Mouse (Mus musculus): ENCODE data around the gene Fam186a. TPM values are rescaled to one million over a fixed set of nuclear protein-coding genes. Genes with fewer than 3 reads are reported as not detected.
A peak's percentile ranks its signal among the peaks of the same experiment; 100 is the strongest.
"Not testable (repeated sequence)": the region's sequence is repeated elsewhere in the genome, so short reads cannot be mapped to it uniquely, and the experiment has no call there.

The Fam186a gene
- polyA plus RNA-seq, 1 experiment from 2014 or later = not detected

DNA sequence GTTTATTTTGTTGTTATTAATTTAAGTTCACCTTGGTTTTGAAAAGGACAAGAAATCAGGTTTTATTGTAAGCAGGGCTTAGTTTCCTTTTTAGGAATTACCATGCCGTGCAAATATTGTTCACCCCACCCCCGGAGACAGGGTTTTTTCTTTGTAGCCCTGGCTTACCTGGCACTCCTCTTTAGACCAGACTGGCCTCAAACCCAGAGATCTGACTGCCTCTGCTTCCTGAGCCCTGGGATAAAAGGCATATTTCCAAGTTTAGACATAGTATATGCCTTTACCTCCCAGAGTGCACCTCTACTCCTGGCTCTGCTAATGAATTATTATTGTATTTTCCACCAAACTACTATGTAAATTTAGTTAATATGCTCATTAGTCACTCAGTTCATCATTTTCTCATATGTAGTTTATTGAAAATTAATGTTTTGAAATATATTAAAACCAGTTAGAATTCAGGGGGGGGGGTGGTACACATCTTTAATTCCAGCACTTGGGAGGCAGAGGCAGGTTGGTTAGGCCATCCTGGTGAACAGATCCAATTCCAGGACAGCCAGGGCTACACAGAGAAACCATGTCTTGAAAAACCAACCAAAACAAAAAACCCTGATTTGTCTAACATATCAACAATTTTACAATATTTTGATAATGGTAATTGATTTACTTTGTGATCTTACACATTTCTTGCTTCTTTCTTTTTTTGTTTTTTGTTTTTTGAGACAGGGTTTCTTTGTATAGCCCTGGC is 7.8 kb upstream of the Fam186a start:
- no peaks in the 10 kb centered on the region for H3K27me3 ChIP-seq (ENCODE audit: control insufficient read depth, insufficient read depth, low read depth, low read length)
- no peak for ATAC-seq
- peaks cover 6% of the 10 kb centered on the region for H3K4me1 ChIP-seq (ENCODE audit: control insufficient read depth, insufficient read depth, low read length)
- no peak overlapping the region for H3K27ac ChIP-seq (ENCODE audit: low read length)
- H3K9ac ChIP-seq (ENCODE audit: low read depth, low read length) = no peak overlapping the region
- no peaks in the 10 kb centered on the region for H3K9me3 ChIP-seq (replicated peaks; ENCODE audit: control insufficient read depth, low read length, poor library complexity, severe bottlenecking)
- 68% methylated on average over 2 of the region's 2 CpGs for WGBS
- no peak overlapping the region for H3K4me3 ChIP-seq (ENCODE audit: low read depth, low read length)
- no peaks in the 10 kb centered on the region for H3K36me3 ChIP-seq (ENCODE audit: control insufficient read depth, insufficient read depth, low read length)
- no peak overlapping the region for H3K4me2 ChIP-seq (ENCODE audit: low read length)

DNA sequence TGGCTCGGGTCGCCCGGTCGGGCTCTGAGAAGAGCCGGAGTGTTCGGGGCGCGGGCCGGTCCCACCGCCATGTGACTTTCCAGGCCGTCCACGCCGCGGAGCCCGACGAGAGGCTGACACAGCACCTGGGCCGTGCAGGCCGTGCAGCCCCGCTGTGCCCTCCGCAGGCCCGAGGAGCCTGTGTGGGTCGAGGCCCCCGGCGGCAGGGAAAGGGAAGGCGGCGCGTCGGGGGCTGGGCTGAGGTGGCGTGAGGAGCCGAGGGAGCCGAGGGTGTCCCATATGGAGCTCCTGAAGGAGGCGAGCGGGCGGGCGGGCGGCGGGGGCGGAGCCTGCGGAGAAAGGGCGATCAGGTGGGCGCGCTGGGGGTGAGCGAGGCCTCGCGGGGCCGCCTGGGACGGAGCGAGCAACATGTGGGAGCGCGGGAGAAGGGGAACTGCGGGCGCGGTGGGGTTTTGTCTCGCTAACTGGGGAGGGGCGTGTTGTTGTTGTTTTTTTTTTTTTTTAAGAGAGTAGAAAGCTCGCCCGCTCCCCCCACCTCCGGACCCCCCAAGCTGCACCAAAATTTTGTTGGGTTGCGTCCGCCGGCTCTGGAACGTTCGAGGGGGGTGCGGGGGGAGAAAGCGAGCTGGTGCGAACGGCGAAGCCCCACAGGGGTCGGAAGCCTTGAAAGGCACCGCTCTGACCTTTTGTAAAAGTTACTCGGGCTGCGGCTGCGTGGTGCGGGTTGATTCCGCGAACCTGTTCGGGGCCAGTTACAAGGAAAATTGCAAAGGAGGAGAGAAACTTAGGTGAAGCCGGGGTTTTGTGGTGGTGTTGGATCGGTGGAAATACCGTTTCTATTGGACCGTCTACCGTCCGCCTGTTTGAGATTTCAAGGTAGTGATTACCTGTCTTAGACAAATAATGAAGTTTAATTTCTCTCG is 6.4 kb upstream of the Fam186a start:
- Histone ChIP-seq H3K4me3 (ENCODE audit: low read depth, low read length) (peak overlapping the region; percentile 63), H3K27ac (ENCODE audit: low read length) (peak overlapping the region; percentile 95), H3K36me3 (ENCODE audit: control insufficient read depth, insufficient read depth, low read length) (no peaks in the 10 kb centered on the region), H3K27me3 (ENCODE audit: control insufficient read depth, insufficient read depth, low read depth, low read length) (no peaks in the 10 kb centered on the region), H3K9me3 (replicated peaks; ENCODE audit: control insufficient read depth, low read length, poor library complexity, severe bottlenecking) (no peaks in the 10 kb centered on the region), H3K4me1 (ENCODE audit: control insufficient read depth, insufficient read depth, low read length) (peaks cover 6% of the 10 kb centered on the region), H3K9ac (ENCODE audit: low read depth, low read length) (peak overlapping the region; percentile 73), H3K4me2 (ENCODE audit: low read length) (peak overlapping the region; percentile 92)
- peak; percentile 87 for ATAC-seq
- WGBS = under 1% methylated on average over 75 of the region's 84 CpGs

DNA sequence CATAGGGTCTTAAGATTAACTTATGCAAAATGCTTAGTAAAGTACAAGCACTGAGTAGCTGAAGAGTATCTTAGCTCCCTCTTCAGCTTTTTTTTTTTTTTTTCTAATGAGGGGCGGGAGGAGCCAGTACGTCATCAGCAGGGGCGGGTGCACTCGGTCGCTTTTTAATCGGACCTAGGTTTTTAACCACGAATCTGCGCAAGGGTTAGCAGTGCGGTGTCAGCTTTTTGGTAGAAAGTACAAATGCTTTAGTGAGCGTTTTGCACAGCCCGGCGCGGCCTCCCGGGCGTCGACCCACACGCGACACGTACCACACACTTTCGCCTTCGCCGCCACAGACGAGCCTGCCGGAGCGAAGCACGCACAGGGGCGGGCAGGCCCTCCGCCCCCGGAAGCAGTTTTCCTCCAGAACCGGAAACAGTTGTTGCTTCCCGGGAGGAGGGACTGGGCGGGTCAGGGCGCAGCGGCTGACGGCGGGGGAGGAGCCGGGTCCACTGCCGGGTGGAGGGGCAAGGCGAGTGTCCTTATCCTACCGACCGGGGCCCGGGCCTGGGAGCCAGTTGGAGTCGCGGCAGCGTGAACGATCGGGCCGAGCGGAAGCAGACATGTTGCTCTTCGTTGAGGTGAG is 5.6 kb upstream of the Fam186a start:
- H3K27ac ChIP-seq (ENCODE audit: low read length) = peak overlapping the region; percentile 95
- H3K9ac ChIP-seq (ENCODE audit: low read depth, low read length) = peak overlapping the region; percentile 73
- H3K4me3 ChIP-seq (ENCODE audit: low read depth, low read length) = peak overlapping the region; percentile 63
- peak overlapping the region; percentile 92 for H3K4me2 ChIP-seq (ENCODE audit: low read length)
- under 1% methylated on average over 50 of the region's 50 CpGs for WGBS
- H3K9me3 ChIP-seq (replicated peaks; ENCODE audit: control insufficient read depth, low read length, poor library complexity, severe bottlenecking) = no peaks in the 10 kb centered on the region
- no peaks in the 10 kb centered on the region for H3K27me3 ChIP-seq (ENCODE audit: control insufficient read depth, insufficient read depth, low read depth, low read length)
- peaks cover 6% of the 10 kb centered on the region for H3K4me1 ChIP-seq (ENCODE audit: control insufficient read depth, insufficient read depth, low read length)
- H3K36me3 ChIP-seq (ENCODE audit: control insufficient read depth, insufficient read depth, low read length) = no peaks in the 10 kb centered on the region
- ATAC-seq = peak; percentile 98

DNA sequence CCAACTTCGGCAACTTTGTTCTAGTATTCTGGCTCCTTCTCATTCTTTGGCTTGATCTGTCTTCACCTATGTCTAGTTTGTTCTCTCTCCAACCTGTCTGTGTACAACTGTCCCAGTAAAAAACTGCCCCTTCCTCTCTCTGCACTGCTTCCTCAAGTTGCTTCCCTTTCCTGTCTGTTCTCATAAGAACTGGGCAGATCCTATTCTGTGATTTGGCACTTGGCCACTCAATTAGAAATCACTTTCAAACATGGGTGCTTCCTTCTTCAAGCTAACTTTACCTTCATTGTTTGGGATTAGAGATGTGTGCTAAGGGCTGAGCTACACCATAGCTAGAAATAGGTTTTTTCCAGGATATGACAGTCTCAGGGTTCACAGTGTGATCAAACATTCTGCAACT is 3.7 kb upstream of the Fam186a start:
- peaks cover 4% of the 10 kb centered on the region for H3K4me1 ChIP-seq (ENCODE audit: control insufficient read depth, insufficient read depth, low read length)
- no peak for ATAC-seq
- no peaks in the 10 kb centered on the region for H3K27me3 ChIP-seq (ENCODE audit: control insufficient read depth, insufficient read depth, low read depth, low read length)
- no peaks in the 10 kb centered on the region for H3K9me3 ChIP-seq (replicated peaks; ENCODE audit: control insufficient read depth, low read length, poor library complexity, severe bottlenecking)
- H3K4me2 ChIP-seq (ENCODE audit: low read length) = no peak overlapping the region
- 89% methylated on average over 1 of the region's 1 CpGs for WGBS
- no peaks in the 10 kb centered on the region for H3K36me3 ChIP-seq (ENCODE audit: control insufficient read depth, insufficient read depth, low read length)
- H3K9ac ChIP-seq (ENCODE audit: low read depth, low read length) = no peak overlapping the region
- no peak overlapping the region for H3K4me3 ChIP-seq (ENCODE audit: low read depth, low read length)
- no peak overlapping the region for H3K27ac ChIP-seq (ENCODE audit: low read length)

DNA sequence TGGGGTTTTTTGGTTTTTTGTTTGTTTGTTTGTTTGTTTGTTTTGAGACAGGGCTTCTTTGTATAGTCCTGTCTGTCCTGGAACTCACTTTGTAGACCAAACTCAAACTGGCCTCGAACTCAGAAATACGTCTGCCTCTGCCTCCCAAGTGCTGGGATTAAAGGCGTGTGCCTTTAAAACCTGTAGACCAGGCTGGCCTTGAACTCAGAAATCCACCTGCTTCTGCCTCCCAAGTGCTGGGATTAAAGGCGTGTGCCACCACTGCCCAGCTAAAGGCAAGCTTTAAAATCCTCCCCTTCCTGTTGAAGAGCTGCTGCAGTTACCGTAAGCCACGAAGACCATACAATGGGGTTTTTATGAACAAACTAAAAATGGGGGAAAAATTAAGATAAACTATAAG is 2.9 kb upstream of the Fam186a start, which contains the start of gene Larp4:
TSS of gene Larp4 (plus strand) at position 301 of the 400 bp plus-strand sequence.
- not testable (repeated sequence) for H3K27ac ChIP-seq (ENCODE audit: low read length); H3K36me3 ChIP-seq (ENCODE audit: control insufficient read depth, insufficient read depth, low read length); H3K4me1 ChIP-seq (ENCODE audit: control insufficient read depth, insufficient read depth, low read length); H3K9ac ChIP-seq (ENCODE audit: low read depth, low read length); H3K4me2 ChIP-seq (ENCODE audit: low read length); H3K9me3 ChIP-seq (replicated peaks; ENCODE audit: control insufficient read depth, low read length, poor library complexity, severe bottlenecking); ATAC-seq; H3K27me3 ChIP-seq (ENCODE audit: control insufficient read depth, insufficient read depth, low read depth, low read length); H3K4me3 ChIP-seq (ENCODE audit: low read depth, low read length)
- WGBS = 90% methylated on average over 6 of the region's 6 CpGs

DNA sequence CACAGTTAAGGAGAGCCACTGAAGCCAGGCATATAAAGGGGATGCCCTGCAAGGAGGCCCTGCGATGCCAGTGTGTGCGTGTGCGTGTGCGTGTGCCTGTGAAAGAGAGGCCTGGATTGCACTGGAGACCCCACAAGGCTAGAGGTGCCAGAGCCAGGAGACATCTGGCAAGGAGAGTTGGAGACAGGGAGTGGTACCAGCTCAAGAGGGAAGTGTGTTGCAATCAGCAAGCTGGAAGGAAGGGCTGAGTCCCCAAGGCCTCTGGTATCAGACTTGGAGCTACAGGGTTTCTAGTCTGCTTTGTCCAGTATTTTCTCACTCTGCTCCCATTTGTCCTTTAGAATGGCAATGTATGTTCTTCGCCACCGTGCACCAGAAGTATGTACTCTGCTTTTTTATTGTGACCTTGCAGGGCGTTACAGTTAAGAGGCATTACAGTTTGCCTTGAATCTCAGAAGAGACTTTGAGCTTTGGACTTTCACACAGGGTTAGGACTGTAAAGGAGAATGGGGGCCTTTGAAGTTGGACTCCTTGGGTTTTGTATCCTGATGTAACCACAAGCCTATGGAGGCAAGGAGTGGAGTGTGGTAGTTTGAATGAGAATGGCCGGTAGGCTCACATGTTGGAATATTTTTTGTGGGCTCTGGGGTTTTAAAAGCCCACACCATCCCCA is 1.6 kb downstream of the Fam186a start:
- Histone ChIP-seq H3K36me3 (ENCODE audit: control insufficient read depth, insufficient read depth, low read length) (no peaks in the 10 kb centered on the region), H3K4me1 (ENCODE audit: control insufficient read depth, insufficient read depth, low read length) (no peaks in the 10 kb centered on the region), H3K4me3 (ENCODE audit: low read depth, low read length) (no peak overlapping the region), H3K9ac (ENCODE audit: low read depth, low read length) (no peak overlapping the region), H3K9me3 (replicated peaks; ENCODE audit: control insufficient read depth, low read length, poor library complexity, severe bottlenecking) (no peaks in the 10 kb centered on the region), H3K27ac (ENCODE audit: low read length) (no peak overlapping the region), H3K27me3 (ENCODE audit: control insufficient read depth, insufficient read depth, low read depth, low read length) (no peaks in the 10 kb centered on the region), H3K4me2 (ENCODE audit: low read length) (no peak overlapping the region)
- WGBS = 91% methylated on average over 8 of the region's 8 CpGs
- ATAC-seq = no peak

DNA sequence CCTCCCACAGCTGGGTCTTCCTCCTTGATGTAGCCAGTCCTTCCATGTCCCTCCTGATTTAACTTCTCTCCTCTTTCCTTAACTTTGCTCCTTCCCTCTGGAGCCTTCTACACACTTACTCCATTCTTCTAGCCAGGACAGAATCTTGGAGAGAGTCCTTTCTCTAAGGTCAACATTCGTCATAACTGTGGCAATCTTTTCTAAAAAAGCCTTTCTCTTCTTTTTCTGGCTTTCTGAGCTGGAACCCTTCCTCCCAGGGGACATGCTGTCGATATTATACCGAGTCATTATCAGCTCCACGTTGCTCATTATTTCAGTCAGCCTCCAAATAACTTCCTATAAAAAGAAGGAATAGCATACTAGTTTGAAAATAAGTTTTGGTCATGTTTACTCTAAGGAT is 11.5 kb downstream of the Fam186a start:
- H3K4me3 ChIP-seq (ENCODE audit: low read depth, low read length) = no peak overlapping the region
- ATAC-seq = no peak
- no peaks in the 10 kb centered on the region for H3K27me3 ChIP-seq (ENCODE audit: control insufficient read depth, insufficient read depth, low read depth, low read length)
- H3K4me1 ChIP-seq (ENCODE audit: control insufficient read depth, insufficient read depth, low read length) = no peaks in the 10 kb centered on the region
- H3K27ac ChIP-seq (ENCODE audit: low read length) = no peak overlapping the region
- no peaks in the 10 kb centered on the region for H3K9me3 ChIP-seq (replicated peaks; ENCODE audit: control insufficient read depth, low read length, poor library complexity, severe bottlenecking)
- no peak overlapping the region for H3K4me2 ChIP-seq (ENCODE audit: low read length)
- H3K36me3 ChIP-seq (ENCODE audit: control insufficient read depth, insufficient read depth, low read length) = no peaks in the 10 kb centered on the region
- no peak overlapping the region for H3K9ac ChIP-seq (ENCODE audit: low read depth, low read length)
- WGBS = 78% methylated on average over 4 of the region's 4 CpGs

DNA sequence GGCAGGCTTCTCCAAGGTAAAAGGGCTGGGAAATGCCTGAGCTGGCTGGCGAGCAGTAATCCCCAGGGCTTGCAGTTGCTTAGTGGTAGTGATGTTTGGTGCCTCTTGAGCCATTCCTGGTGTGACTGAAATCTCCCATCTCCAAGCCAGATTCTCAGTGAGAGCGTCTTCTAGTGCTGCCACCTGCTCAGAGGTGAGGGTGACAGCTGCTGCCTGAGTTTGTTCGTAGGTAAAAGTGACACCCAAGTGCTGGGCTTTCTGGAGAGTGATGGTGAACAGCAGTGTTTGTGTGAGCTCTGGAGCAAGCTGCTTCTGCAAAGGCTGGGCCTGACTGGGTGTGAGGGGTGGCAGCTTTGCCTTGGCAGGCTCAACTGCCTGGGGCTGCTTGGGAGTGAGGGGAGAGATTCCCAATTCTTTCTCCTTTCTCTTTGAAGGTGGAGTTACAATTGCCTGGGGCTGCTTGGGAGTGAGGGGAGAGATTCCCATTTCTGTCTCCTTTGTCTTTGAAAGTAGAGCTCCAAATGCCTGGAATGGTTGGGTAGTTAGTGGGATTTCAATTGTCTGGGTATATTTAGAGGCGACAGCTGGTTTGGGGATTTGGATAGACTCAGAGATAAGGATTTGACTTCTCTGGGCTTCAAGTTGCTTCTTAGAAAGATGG is 25.8 kb downstream of the Fam186a start:
- no peaks in the 10 kb centered on the region for H3K9me3 ChIP-seq (replicated peaks; ENCODE audit: control insufficient read depth, low read length, poor library complexity, severe bottlenecking)
- H3K27me3 ChIP-seq (ENCODE audit: control insufficient read depth, insufficient read depth, low read depth, low read length) = no peaks in the 10 kb centered on the region
- H3K9ac ChIP-seq (ENCODE audit: low read depth, low read length) = no peak overlapping the region
- H3K36me3 ChIP-seq (ENCODE audit: control insufficient read depth, insufficient read depth, low read length) = no peaks in the 10 kb centered on the region
- no peak overlapping the region for H3K4me3 ChIP-seq (ENCODE audit: low read depth, low read length)
- H3K4me1 ChIP-seq (ENCODE audit: control insufficient read depth, insufficient read depth, low read length) = no peaks in the 10 kb centered on the region
- no peak overlapping the region for H3K4me2 ChIP-seq (ENCODE audit: low read length)
- no peak overlapping the region for H3K27ac ChIP-seq (ENCODE audit: low read length)
- 62% methylated on average over 4 of the region's 4 CpGs for WGBS
- no peak for ATAC-seq
